Mouse (Mus musculus) E14TG2a.4 (cell line): Measurements from ENCODE around the gene Large2.
A peak's percentile ranks its signal among the peaks of the same experiment; 100 is the strongest.

Experiments used
- H3K27me3 ChIP-seq: 2 replicates; pipeline ENCODE4 v1.6.1; 2014; ENCODE audit warnings: low read length, control low read depth; ENCODE audit not compliant: insufficient read depth
- H3K36me3 ChIP-seq: 2 replicates; pipeline ENCODE4 v1.6.1; 2014; ENCODE audit warnings: low read length, control low read depth; ENCODE audit not compliant: insufficient read depth
- H3K4me1 ChIP-seq: replicated peaks from 2 replicates; pipeline ENCODE4 v1.6.1; 2014; ENCODE audit warnings: low read depth, low read length, control low read depth
- H3K4me3 ChIP-seq: replicated peaks from 2 replicates; pipeline ENCODE4 v1.5.1; 2014; ENCODE audit warnings: mild to moderate bottlenecking, low read length
- H3K9me3 ChIP-seq: 2 replicates; pipeline ENCODE4 v1.6.1; 2014; ENCODE audit warnings: low read length, control low read depth
- CTCF ChIP-seq: conservative IDR thresholded peaks from 2 replicates; pipeline ENCODE4 v1.5.1; 2014; ENCODE audit warnings: low read length
- NANOG ChIP-seq: IDR thresholded peaks from 2 replicates; pipeline ENCODE4 v1.6.1; 2014; ENCODE audit warnings: borderline replicate concordance, low read length, mixed read lengths
- POU5F1 ChIP-seq: IDR thresholded peaks from 2 replicates; pipeline ENCODE4 v1.6.1; 2014; ENCODE audit warnings: low read length, borderline replicate concordance

Gene Large2

GRCm38 (mm10) chr2:92380495-92381050 is 5.9 kb upstream of the Large2 start:
- Histone ChIP-seq H3K4me1 (peaks cover 46% of the 10 kb centered on the region), H3K9me3 (no peaks in the 10 kb centered on the region), H3K4me3 (no peak overlapping the region), H3K27me3 (no peaks in the 10 kb centered on the region), H3K36me3 (peaks cover 82% of the 10 kb centered on the region)
- TF ChIP-seq NANOG, result no peak
- no peak for TF ChIP-seq CTCF
- TF ChIP-seq POU5F1, result no peak

- peaks cover 40% of the 10 kb centered on the region for H3K4me1 ChIP-seq
- no peaks in the 10 kb centered on the region for H3K9me3 ChIP-seq
- no peaks in the 10 kb centered on the region for H3K27me3 ChIP-seq
- TF ChIP-seq CTCF, result no peak
- no peak for TF ChIP-seq POU5F1
- TF ChIP-seq NANOG, result no peak
- no peak overlapping the region for H3K4me3 ChIP-seq
- H3K36me3 ChIP-seq, result peaks cover 75% of the 10 kb centered on the region
Measured at GRCm38 (mm10) chr2:92379783-92380494, 5.3 kb upstream of the Large2 start.

GRCm38 (mm10) chr2:92377320-92377719 is 2.7 kb upstream of the Large2 start:
- Histone ChIP-seq H3K27me3 (no peaks in the 10 kb centered on the region), H3K36me3 (peaks cover 52% of the 10 kb centered on the region), H3K4me3 (no peak overlapping the region), H3K4me1 (peaks cover 55% of the 10 kb centered on the region), H3K9me3 (no peaks in the 10 kb centered on the region)
- TF ChIP-seq NANOG, result no peak
- no peak for TF ChIP-seq CTCF
- TF ChIP-seq POU5F1, result no peak

- Histone ChIP-seq H3K36me3 (peaks cover 42% of the 10 kb centered on the region), H3K4me1 (peaks cover 65% of the 10 kb centered on the region), H3K4me3 (peak overlapping the region; percentile 97), H3K27me3 (no peaks in the 10 kb centered on the region), H3K9me3 (no peaks in the 10 kb centered on the region)
- no peak for TF ChIP-seq CTCF
- TF ChIP-seq NANOG, result no peak
- TF ChIP-seq POU5F1, result no peak
Measured at GRCm38 (mm10) chr2:92376300-92376699, 1.6 kb upstream of the Large2 start.

GRCm38 (mm10) chr2:92375788-92376187 is 1.1 kb upstream of the Large2 start:
- peaks cover 68% of the 10 kb centered on the region for H3K4me1 ChIP-seq
- no peaks in the 10 kb centered on the region for H3K9me3 ChIP-seq
- H3K4me3 ChIP-seq, result peak overlapping the region; percentile 97
- H3K36me3 ChIP-seq, result peaks cover 37% of the 10 kb centered on the region
- TF ChIP-seq NANOG (no peak), CTCF (no peak), POU5F1 (no peak)
- no peaks in the 10 kb centered on the region for H3K27me3 ChIP-seq

GRCm38 (mm10) chr2:92375099-92375623 is 492 bp upstream of the Large2 start:
- Histone ChIP-seq H3K4me3 (peak overlapping the region; percentile 97), H3K27me3 (peaks cover 4% of the 10 kb centered on the region; the same call in 1 of the 2 replicates), H3K9me3 (no peaks in the 10 kb centered on the region), H3K36me3 (peaks cover 31% of the 10 kb centered on the region), H3K4me1 (peaks cover 66% of the 10 kb centered on the region)
- TF ChIP-seq POU5F1, result no peak
- TF ChIP-seq NANOG, result no peak
- TF ChIP-seq CTCF, result no peak

- Histone ChIP-seq H3K27me3 (peaks cover 14% of the 10 kb centered on the region), H3K4me3 (peak overlapping the region; percentile 97; the same call in 1 of the 2 replicates), H3K36me3 (peaks cover 21% of the 10 kb centered on the region), H3K4me1 (peaks cover 78% of the 10 kb centered on the region), H3K9me3 (no peaks in the 10 kb centered on the region)
- TF ChIP-seq CTCF, result no peak
- no peak for TF ChIP-seq NANOG
- TF ChIP-seq POU5F1, result no peak
Measured at GRCm38 (mm10) chr2:92373437-92373813, 1.2 kb downstream of the Large2 start.

GRCm38 (mm10) chr2:92372767-92373436 is 1.8 kb downstream of the Large2 start:
- peak overlapping the region; percentile 97 for H3K4me3 ChIP-seq
- no peaks in the 10 kb centered on the region for H3K9me3 ChIP-seq
- peaks cover 14% of the 10 kb centered on the region for H3K27me3 ChIP-seq
- peaks cover 83% of the 10 kb centered on the region for H3K4me1 ChIP-seq
- TF ChIP-seq CTCF (no peak), POU5F1 (no peak)
- peaks cover 18% of the 10 kb centered on the region for H3K36me3 ChIP-seq
